ENCODE assay signal across 40 mouse cellular contexts in the genomic region with DNA sequence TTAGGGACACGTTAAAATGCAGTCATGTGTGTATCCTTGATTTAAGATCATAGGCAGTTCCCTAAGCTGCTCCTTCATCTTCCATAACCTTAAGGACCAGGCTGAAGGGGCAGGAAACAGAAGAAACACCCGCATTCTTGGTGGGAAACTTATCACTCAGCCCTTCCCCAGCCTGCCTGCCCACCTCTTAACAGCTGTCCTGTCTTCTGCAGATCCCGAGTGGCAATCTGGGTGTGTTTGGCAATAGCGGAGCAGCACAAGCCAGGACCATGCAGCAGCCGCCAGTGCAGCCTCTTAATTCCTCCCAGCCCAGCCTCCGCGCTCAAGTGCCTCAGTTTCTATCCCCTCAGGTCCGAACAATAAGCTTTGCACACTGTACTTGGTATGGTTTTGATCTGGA. TPM values are rescaled to one million over a fixed set of nuclear protein-coding genes. Genes with fewer than 3 reads are reported as not detected.
"Had no signal": no experiment of that assay in that cellular context is flagged by ENCODE, and none has a peak within 500 bp of the region (broad histone marks: within the 10 kb centered on the region; RNA-seq: fewer than 3 reads in every experiment).

No protein-coding gene starts in this region.

- H3K4me2 ChIP-seq: heart, embryonic 11.5 days; heart, embryonic 12.5 days; heart, embryonic 13.5 days; heart, embryonic 15.5 days; hindbrain, embryonic 12.5 days; hindbrain, embryonic 13.5 days; hindbrain, embryonic 14.5 days; hindbrain, embryonic 15.5 days; intestine, embryonic 15.5 days; kidney, embryonic 15.5 days had no signal

- H3K9ac ChIP-seq: heart, embryonic 12.5 days; heart, embryonic 13.5 days; heart, embryonic 15.5 days; hindbrain, embryonic 12.5 days; hindbrain, embryonic 13.5 days; hindbrain, embryonic 14.5 days; hindbrain, embryonic 15.5 days; intestine, embryonic 15.5 days; kidney, embryonic 15.5 days had no signal

- H3K27me3 ChIP-seq: heart, embryonic 12.5 days; heart, embryonic 13.5 days; heart, embryonic 15.5 days; hindbrain, embryonic 12.5 days; hindbrain, embryonic 13.5 days; hindbrain, embryonic 15.5 days; intestine, embryonic 15.5 days; kidney, embryonic 15.5 days had no signal

- H3K4me3 ChIP-seq: heart, embryonic 12.5 days; heart, embryonic 13.5 days; heart, embryonic 15.5 days; hindbrain, embryonic 10.5 days; hindbrain, embryonic 12.5 days; hindbrain, embryonic 13.5 days; hindbrain, embryonic 15.5 days; intestine, embryonic 15.5 days; kidney, embryonic 15.5 days; left cerebral cortex, adult 2 months had no signal

- ATAC-seq: hindbrain, embryonic 16.5 days; hindbrain, postnatal 0 days; inflammation-experienced regulatory T-cells, adult 6 months; intestine, embryonic 15.5 days; intestine, embryonic 16.5 days; intestine, postnatal 0 days had no signal

- DNase-seq: heart, postnatal 10 days; heart, postnatal 14 days; heart, postnatal 36 days; heart, postnatal 4 days; kidney, adult 11 months; kidney, adult 18-20 months; kidney, adult 2 months; kidney, adult 8-10 months; kidney, adult 9 months; kidney, postnatal 10 days; kidney, postnatal 14 days; kidney, postnatal 25 days; kidney, postnatal 36 days; kidney, postnatal 4 days; layer of hippocampus, adult 9-11 months; layer of hippocampus, postnatal 36 days had no signal

- H3K27ac ChIP-seq: heart, embryonic 13.5 days; heart, embryonic 15.5 days; hindbrain, embryonic 10.5 days; hindbrain, embryonic 12.5 days; hindbrain, embryonic 13.5 days; hindbrain, embryonic 14.5 days; hindbrain, embryonic 15.5 days; hindbrain, postnatal 0 days; intestine, embryonic 15.5 days; kidney, embryonic 15.5 days; kidney, postnatal 0 days; left cerebral cortex, adult 2 months had no signal

- H3K4me1 ChIP-seq: heart, embryonic 12.5 days; heart, embryonic 13.5 days; heart, embryonic 15.5 days; hindbrain, embryonic 10.5 days; hindbrain, embryonic 12.5 days; hindbrain, embryonic 13.5 days; hindbrain, embryonic 15.5 days; intestine, embryonic 15.5 days; kidney, embryonic 15.5 days had no signal

- H3K9me3 ChIP-seq: heart, embryonic 12.5 days; heart, embryonic 13.5 days; heart, embryonic 15.5 days; hindbrain, embryonic 10.5 days; hindbrain, embryonic 12.5 days; hindbrain, embryonic 13.5 days; hindbrain, embryonic 15.5 days; intestine, embryonic 15.5 days; kidney, embryonic 15.5 days had no signal

RNA-seq across cellular contexts. Expression of gene 6030468B19Rik, which starts 54.7 kb away (rescaled TPM):
- total RNA-seq: heart, postnatal 10 days; heart, postnatal 14 days; heart, postnatal 25 days; heart, postnatal 36 days; heart, postnatal 4 days; hindbrain, postnatal 0 days; layer of hippocampus, postnatal 10 days; left cerebral cortex, adult 18-20 months; left cerebral cortex, adult 2 months had no signal
- polyA plus RNA-seq: heart, postnatal 0 days; hindbrain, embryonic 11.5 days; hindbrain, embryonic 13.5 days; hindbrain, embryonic 15.5 days; hindbrain, embryonic 16.5 days; hindbrain, postnatal 0 days; intestine, postnatal 0 days; kidney, embryonic 14.5 days; kidney, postnatal 0 days had no signal
